Mouse (Mus musculus) testis, postnatal 14 days (tissue): ENCODE measurements at regions not wholly inside any gene's neighbourhood (a gene's known extent, or its start where the extent isn't known, plus 50 kb on each side); places are given as distances from the start of the nearest gene placed in this dataset.
"Not testable (repeated sequence)": the region's sequence is repeated elsewhere in the genome, so short reads cannot be mapped to it uniquely, and the experiment has no call there.

ENCODE experiments used
- DNase-seq: peaks from one replicate; pipeline ENCODE4 v3.0.0; 2021; ENCODE audit warnings: low spot score

DNA sequence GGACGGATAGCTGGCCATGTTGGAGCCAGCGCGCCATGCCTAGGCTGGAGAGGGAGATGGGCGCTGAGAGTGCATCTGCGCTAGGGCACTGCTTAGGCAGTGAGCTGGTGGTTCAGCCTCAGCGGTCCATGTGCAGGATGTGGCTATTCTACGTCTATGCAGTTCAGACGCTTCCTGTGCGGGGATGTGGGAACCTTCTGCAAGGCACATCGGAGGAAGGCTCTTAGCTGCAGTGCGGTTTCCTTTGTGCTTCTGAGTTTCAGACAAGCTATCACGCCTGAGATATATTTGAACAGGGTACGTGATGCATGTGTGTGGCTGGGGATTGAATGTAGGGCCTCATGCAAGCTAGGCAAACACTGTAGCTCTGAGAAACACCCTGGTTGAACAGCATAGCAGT lies 54.4 kb upstream of the Lrpprc start:
- DNase-seq, result no peak

DNA sequence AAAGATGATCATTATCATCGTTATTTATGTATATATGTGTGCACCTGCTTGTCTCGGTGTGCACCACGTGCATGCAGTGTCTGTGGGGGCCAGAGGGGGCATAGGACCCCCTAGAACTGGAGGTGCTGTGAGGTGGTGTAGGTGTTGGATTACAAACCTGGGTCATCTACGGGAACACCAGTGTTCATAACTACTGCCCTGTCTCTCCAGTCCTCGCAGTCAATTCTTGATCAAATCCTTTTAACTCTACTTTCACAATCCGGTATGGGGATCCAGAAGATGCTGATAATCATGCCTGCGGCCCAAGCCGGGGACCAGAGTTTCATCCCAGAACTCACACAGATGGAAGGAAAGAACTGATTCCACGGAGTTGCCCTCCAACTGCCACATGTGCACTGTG lies 55.6 kb upstream of the Lrpprc start:
- DNase-seq, result no peak

DNA sequence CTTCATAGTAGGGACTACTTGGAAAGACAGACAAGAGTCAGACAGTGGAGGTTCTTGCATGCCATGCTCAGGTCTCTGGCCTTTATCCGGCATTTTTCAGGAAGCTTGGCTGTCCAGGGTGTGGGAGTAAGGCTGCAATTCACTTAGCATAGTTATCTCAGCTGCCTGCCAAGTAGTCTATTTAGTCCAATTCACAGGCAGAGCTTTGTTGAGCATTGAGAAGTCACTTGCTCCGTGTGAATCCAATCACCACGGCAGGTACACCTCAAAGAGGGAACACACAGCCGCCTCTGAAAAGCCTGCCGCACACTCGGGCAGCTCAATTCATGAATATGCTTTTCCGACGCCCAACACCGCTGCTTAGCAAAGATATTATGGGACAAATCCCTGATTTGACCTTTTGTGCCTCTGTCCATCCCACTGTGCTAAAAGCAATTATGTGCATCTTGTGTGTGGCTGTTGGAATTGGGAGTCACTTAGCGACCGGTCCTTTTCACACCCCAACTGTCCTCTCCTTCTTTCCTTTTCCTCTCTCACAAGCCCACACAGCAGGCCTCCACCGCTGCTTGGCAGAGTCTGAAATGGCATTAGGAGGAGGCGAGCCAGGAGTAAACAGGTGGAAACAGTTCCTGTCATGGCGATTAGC lies 57.9 kb upstream of the Lrpprc start:
- DNase-seq, result no peak

DNA sequence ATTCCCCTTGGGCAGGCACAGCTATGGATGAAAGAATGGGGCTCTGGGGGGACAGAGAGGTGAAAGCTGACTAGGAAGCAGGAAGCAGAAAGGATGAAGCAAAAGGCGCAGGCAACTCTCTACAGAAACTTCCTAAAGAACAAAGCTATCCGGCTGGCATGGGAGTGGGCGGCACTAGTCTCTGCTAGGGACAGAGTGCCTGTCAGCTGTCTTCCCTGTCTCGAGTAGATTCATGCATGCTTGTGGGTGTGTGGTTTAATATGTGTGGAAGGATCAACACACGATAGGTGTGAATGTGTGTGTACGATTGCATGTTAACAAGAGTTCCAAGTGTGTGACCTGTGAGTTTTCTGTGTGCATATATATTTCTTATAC lies 58.4 kb upstream of the Lrpprc start:
- DNase-seq, result no peak

DNA sequence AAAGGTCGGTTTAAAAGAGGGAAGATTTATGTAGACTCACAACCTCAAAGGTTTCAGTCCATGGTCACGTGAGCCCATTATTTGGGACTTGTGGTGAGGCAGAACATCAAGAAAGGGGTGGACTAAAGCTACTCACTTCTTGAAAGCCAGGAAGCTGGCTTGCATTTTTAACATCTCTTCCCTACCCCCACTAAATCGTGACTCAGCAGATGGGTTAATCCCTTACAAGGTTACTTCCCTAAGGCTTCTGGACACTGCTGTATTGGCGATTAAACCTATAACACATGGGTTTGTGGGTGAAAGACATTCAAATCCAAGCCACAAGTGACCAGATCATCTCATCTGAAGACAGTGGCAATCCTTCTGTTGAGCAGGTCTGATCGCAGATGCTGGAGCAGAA lies 59.9 kb upstream of the Lrpprc start:
- DNase-seq, result no peak

DNA sequence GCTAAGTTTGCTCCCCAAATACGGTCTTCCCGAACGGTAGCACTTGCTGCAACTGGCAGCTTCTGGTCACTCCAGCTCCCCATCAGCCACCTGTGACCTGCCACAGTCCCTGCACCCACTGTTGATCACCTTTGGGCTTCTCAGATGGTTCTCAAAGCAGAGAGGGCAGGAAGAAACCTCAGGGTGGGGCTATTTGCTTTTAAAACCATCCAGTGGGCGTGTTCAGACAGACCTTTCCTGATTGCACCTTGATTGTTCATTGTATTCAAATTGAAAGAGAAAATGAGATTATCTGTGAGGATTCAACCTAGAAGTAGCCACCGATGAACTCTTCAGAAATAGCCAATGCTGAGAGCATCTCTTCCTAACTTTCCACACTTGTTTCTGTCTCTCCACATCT lies 60.3 kb upstream of the Lrpprc start:
- DNase-seq, result no peak

DNA sequence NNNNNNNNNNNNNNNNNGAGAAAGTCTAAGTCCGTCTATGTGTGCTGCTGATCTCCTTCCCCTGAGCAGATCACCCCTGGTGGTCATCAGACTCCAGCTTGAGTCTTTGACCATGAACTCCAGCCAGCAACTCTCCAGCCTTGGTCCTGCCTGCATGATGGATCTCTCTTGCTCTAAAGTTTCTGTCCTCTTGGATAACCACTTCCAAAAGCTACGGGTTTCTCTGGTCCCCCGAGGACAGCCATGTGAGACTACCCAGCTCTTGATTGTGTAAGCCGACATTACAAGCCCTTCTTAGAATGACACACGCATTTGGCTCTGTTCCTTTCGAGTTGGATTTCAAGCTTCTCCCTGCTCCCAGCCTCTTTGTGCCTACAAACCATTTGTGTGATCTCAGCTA lies 66.4 kb upstream of the Lrpprc start:
- no peak for DNase-seq

DNA sequence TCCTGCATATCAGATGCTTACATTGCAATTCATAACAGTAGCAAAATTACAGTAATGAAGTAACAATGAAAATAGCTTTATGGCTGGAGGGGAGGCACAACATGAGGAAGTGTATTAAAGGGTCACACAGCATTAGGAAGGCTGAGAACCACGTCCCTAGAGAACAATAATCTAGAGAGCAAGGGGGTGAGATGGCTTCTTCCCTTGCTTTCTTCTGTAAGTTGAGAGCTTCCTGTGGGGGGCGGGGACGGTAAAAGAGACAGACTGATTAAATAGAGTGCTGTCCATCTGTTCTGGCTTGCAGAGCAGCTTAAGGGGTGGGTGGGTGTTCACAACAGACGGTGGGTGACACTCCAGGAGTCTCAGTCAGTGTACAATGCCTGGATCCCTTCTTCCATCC lies 68.2 kb upstream of the Lrpprc start:
- DNase-seq, result no peak

DNA sequence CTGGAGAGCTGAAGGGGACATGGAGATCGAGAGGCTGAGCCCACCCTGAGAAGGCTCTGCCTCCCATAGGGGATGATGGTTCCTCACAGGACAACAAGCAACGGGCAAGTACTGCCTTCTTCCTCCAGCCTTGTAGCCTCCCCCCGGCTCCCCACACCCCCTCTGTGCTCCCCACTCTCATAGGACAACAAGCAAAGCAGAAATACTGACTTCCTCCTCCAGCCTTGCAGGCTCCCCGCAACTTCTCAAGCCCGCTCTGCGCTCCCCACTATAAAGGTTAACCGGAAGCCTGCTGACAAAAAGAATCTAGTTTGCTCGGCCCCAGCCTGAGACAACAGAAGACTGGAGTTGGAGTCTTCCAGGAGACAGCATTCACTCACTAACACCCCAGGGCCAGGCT lies 69.3 kb upstream of the Lrpprc start:
- DNase-seq, result no peak

DNA sequence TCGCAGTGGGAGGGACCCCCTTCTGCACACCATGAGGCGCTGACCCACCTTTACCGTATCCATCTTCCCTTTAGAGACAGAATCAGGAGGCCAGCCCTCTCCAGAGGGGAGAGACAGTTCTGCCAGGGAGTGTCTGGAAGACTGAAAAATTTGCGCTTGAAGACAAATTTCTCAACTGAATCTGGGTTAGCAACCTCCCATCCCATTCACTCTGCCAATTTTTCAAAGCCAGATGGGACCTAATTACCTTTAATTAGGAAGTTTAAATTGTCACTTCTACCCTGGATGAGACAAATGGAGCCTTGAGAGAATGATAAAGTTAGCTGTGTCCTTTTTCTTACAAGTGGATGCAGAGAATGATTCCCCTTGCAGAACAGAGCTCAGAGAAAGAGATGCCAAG lies 70.2 kb upstream of the Lrpprc start:
- no peak for DNase-seq

DNA sequence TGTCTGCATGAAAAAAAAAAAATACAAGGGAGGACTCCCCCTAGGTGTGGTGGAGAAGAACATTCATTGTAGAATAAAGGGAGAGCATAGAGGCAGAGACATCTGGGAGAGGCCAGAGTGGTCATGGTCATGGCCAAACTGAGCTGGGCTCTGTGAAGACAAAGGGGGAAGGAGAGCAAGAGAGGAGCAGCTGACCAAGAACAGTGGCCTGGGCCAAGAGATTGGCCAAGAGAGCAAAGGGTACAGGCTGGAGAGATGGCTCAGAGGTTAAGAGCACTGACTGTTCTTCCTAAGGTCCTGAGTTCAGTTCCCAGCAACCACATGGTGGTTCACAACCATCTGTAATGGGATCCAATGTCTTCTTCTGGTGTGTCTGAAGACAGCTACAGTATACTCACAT lies 73.6 kb upstream of the Lrpprc start:
- DNase-seq, result not testable (repeated sequence)

DNA sequence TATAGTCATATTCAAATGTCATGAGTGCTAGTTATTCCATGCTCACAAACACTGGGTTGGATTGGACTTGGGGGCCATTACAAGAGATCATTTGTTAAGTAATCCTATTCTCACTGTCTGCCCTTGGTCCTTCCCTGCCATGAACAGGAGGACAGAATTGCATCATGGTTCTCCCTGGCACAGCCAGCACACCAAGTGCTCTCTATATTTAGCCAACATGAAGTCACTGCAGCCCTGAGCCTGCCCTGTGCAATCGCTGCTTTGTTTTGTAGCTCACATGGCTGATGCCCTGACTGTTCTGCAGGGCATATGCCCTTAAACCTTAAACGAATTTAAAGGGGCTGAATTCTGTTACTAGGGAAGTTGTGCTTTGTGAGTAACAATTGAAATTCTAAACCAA lies 74.6 kb upstream of the Lrpprc start:
- no peak for DNase-seq

DNA sequence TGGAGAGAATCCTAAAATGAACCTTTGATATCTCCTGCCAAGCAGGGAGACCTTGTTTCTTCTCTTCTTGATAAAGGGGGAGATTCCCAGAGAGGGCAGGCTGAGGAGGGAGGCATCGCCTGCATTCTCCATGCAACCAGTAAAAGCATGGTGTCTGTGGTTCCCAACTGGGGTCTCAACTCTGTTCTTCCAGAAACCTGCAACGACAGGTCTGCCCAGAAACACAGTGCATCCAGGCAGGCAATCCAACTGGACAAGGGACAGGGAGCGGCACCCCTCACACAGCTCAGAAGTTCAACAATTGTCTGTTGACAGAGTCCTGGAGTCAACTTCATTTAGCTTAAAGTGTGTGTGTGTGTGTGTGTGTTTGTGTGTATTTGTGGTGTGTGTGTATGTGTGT lies 75.0 kb upstream of the Lrpprc start:
- no peak for DNase-seq

DNA sequence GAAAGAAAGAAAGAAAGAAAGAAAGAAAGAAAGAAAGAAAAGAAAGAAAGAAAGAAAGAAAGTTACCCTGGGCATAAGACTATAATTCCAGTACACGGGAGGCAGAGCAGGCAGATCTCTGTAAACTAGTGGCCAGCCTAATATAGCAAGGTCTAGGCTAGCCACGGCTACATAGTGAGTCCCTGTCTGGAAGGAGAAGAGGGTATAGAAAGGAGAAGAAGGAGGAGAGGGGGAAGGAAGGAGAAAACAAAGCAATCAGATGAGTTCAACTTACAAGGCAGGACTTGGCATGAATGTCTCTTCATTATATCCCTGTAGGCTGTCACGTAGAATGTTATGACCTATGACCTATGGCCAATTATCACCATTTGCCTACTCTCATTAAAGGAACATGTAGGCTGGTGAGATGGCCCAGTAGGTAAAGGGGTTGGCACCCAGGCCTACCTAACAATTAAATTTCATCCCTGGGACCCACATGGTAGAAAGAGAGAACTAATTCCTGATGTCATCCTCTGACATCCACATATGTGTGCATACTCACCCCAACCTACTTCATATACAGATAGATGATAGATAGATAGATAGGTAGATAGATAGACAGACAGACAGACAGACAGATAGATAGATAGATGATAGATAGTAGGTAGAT lies 78.6 kb upstream of the Lrpprc start:
- no peak for DNase-seq

DNA sequence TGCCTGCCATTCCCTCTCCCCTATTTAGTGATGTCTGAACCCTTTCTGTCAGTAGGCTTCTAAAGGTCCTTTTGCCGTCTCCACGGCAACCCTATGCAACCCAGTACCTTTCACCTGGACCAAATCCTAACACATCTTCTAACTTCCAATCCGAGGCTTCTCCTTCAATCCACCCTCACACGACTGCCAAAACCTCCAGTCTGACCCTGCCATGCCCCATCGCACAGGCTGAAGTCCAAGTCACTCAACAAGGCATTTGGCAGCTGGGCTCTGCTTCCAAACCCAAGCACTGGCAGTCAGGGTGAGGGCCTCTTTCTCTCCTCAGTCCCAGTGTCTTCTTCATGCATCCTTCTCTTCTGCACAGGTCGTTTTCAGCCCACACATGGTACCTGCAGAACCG lies 83.0 kb upstream of the Lrpprc start:
- no peak for DNase-seq

DNA sequence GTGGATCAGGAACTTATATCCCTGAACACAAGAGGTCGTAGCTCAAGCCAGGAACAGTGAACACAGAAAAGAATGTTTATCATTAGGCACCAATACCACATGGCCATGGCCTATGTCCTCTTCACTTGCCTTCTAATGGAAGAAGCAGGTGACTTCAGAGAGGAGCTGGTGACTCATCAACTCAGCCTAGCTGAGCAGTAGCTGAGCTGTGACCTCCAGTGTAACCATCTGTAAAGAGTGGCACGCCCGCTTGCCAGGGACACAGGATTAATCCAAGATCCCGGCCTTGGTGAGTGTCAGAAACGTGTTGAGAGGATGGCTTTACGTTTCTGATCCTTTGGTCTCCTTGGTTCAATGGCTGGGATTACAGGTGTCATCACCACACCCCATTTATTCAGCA lies 82.0 kb upstream of the Ppm1b start:
- DNase-seq, result no peak

DNA sequence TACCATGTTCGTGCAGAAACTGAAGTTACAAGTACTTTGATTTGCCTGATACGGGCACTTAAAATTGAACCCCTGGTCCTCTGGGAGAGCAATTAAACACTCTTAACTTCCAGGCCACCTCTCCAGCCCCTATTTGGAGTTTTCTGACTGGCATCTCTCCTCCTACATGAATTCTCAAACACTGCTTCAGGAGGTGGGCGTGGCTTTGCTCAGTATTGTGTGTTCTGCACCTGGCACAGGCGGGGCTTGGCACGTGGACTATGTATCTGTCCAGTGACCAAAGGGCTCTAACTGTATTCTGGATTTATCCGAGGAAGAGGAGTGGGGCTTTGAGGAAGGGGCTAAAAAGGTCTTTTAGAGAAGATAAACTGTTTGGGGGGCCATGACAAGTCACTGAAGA lies 81.5 kb upstream of the Ppm1b start:
- DNase-seq, result no peak

DNA sequence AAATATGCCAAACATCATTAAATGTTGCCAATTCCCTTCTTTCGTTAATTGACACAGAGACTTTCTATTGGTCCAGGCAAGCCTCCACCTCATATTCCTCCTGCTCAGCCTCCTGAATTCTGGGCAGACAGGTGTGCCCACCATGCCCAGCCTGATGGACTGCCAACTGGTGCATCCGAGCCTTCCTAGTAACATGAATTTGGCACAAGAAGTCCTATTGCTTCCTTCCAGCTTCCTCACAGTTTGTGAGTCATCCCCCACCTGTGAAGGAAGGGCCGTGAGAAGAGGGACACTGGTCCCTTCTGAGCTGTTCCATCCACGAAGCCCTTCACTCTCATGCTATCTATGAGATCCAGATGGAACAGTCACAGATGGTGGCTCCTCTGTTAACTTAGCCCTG lies 80.5 kb upstream of the Ppm1b start:
- no peak for DNase-seq

DNA sequence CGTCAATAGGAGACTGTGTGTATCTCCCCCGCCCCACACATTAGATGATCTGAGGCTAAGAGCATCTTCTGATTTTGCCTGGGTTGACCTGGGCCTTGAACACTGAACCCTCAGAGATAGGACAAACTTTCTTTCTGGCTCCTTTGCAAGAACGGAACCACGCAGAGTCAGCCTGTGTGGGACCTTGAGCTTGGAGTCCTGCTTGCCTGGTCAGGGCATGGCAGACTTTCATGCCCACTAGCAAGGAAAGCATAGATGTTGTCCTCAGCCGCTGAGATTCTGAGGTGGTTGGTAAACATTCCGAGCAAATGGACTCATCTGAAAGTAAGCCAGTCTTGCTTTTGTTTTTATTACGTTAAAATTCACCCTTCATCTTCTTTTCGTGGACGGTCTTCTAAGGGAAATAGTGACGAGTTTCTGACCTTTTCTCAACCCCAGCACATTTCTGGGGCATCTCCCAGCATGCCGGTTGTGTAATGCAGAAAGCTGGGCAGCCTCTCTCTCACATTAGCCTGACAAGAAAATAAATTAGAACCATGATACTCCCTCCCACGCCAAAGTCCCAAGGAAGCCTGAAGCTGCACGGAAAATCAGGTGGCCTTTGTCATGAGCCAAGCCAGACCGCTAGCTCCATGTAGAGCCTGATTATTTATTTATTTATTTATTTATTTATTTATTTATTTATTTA lies 79.2 kb upstream of the Ppm1b start:
- no peak for DNase-seq

DNA sequence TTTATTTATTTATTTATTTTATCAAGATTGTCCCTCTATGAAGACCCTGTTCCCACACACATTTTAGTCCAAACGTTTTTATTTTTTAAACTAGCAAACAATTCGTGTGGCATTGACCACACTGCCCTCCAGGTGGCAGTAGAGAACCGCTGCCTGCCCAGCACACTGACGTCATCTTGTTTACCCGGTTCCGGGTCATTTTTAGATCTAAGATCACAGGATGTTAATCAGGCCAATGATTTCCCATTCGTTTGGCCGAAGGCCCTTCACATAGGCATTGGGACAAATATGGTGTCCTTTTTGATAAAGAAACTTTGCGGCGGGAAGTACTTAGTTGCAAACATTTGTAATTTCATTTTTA lies 78.7 kb upstream of the Ppm1b start:
- DNase-seq, result peak; percentile 22

DNA sequence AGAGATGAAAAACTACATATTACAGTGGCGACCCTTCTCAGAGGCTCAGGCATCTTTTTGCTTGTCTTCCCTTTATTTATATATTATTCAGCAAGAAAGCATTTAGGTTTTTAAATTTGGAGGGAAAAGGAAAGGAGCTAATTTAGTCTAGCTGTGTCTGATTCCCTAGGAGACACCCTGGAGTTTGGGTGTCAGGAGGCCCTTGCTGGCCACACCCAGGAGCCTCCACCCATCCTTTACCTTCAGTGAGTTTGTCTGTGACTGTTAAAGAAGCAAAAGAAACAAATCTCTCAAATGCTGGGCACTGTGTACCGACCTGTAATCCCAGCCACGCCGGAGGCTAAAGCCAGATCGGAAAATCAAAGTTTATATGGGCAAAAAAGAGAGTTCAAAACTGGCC lies 78.2 kb upstream of the Ppm1b start:
- DNase-seq, result no peak

DNA sequence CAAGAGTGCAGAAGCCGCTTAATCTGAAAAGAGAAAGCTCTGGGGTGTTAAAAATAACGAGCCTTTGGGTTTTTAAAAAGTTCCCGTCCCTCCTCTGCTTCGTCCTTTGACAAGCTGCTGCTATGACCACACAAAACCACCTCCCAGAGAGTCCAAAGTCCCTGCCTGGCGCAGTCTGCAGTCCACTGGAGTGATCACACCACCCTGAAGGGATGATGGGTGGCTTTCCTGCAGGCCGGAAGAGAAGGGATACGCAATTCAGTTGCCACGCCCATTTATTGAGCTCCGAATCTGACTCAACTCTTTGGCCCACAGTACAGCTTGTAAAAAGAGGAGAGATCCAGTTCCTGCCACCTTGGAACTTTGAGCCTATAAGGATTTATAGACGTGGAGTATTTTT lies 77.4 kb upstream of the Ppm1b start:
- DNase-seq, result no peak

DNA sequence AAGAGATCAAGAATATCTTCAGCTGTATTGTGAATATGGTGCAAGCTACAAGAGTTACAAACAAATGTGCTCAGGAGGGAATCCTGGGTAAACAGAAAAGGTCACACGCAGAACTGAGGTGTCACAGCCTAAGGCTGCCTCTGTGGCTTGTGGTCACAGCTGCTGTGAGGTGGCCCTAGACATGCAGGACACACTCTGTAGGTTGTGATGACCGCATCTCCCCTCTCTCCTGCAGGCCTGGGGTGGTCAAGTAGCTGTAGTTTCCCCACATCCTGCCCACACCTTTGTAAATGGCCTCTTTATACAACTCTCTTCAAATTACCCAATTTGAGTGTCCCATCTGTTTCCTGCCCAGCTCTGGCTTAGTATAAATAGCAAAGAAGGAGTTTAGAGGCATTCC lies 75.6 kb upstream of the Ppm1b start:
- no peak for DNase-seq

DNA sequence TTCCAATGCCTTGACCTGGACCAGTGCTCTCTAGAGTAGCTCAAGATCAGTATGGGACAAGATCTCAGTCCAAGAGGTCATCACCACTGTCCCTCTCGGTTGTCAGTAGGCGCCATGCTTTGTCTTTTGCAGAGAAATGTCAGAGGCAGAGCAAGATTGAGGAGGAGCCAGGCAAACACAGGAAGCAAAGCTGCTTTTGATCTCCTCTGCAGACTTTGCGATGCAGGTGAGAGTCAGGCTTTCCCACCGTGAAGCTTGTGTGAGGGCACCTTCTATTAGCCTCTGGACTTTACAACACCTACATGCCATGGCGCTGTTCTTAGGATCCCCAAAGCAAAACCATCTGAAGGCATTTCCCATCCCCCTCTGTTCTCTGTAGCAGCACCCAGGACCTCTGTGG lies 68.0 kb upstream of the Ppm1b start:
- DNase-seq, result no peak
